Mouse (Mus musculus) intestine, postnatal 0 days (tissue): ENCODE data around the gene Cuedc1. TPM values are rescaled to one million over a fixed set of nuclear protein-coding genes. Genes with fewer than 3 reads are reported as not detected.

Source experiments
- ATAC-seq: fragments of 200-750 bp; cut with Nextera tagmentation; 2 replicates; pipeline ENCODE4 v1.8.0; 2017; ENCODE audit warnings: mild to moderate bottlenecking, moderate TSS enrichment, moderate library complexity
- H3K27ac ChIP-seq: fragments of 300-500 bp; sonication (generic); 2 replicates; pipeline ENCODE4 v1.5.1; 2014; ENCODE audit warnings: mild to moderate bottlenecking, low read depth, low read length, moderate library complexity
- H3K27me3 ChIP-seq: fragments of 300-500 bp; sonication (generic); replicated peaks from 2 replicates; pipeline ENCODE4 v1.6.1; 2014; ENCODE audit warnings: low read length, mixed read lengths; ENCODE audit not compliant: control insufficient read depth, insufficient read depth
- H3K36me3 ChIP-seq: fragments of 300-500 bp; sonication (generic); 2 replicates; pipeline ENCODE4 v1.6.1; 2014; ENCODE audit warnings: mild to moderate bottlenecking, moderate library complexity; ENCODE audit not compliant: control insufficient read depth, insufficient read depth
- H3K4me1 ChIP-seq: fragments of 300-500 bp; sonication (generic); replicated peaks from 2 replicates; pipeline ENCODE4 v1.6.1; 2014; ENCODE audit warnings: antibody characterized with exemption, low read length, mixed read lengths; ENCODE audit not compliant: control insufficient read depth, insufficient read depth
- H3K4me2 ChIP-seq: fragments of 300-500 bp; sonication (generic); replicated peaks from 2 replicates; pipeline ENCODE4 v1.6.1; 2014; ENCODE audit warnings: low read depth, mild to moderate bottlenecking, moderate library complexity
- H3K4me3 ChIP-seq: fragments of 300-500 bp; sonication (generic); 2 replicates; pipeline ENCODE4 v1.5.1; 2014; ENCODE audit warnings: low read depth, low read length
- H3K9ac ChIP-seq: fragments of 300-500 bp; sonication (generic); 2 replicates; pipeline ENCODE4 v1.6.1; 2014; ENCODE audit warnings: mild to moderate bottlenecking, low read depth, low read length
- H3K9me3 ChIP-seq: fragments of 300-500 bp; sonication (generic); 2 replicates; pipeline ENCODE4 v1.6.1; 2016; ENCODE audit warnings: mixed run types; ENCODE audit not compliant: control insufficient read depth
- CTCF ChIP-seq: sonication (generic); IDR thresholded peaks from 2 replicates; pipeline ENCODE4 v1.5.1; 2016; ENCODE audit warnings: low read depth, mild to moderate bottlenecking, control low read depth, antibody characterized with exemption, moderate library complexity
- WGBS: fragments of 180-500 bp; shearing (Covaris S2); extraction: QIAGEN DNeasy Blood & Tissue Kit; methylation state at CpG from one replicate; pipeline ENCODE4 v1.1.7; 2014; 5-methylcytosine and 5-hydroxymethylcytosine counted together
- polyA plus RNA-seq: library from polyadenylated mRNA; unstranded; fragments of >200 nt; fragmentation: Nextera tagmentation; extraction: Ambion mirVana; gene quantifications from 2 replicates; pipeline ENCODE4 v1.2.1, GENCODE M21; 2015

The Cuedc1 gene
- polyA plus RNA-seq, 1 experiment from 2014 or later, result 7.1 TPM

DNA sequence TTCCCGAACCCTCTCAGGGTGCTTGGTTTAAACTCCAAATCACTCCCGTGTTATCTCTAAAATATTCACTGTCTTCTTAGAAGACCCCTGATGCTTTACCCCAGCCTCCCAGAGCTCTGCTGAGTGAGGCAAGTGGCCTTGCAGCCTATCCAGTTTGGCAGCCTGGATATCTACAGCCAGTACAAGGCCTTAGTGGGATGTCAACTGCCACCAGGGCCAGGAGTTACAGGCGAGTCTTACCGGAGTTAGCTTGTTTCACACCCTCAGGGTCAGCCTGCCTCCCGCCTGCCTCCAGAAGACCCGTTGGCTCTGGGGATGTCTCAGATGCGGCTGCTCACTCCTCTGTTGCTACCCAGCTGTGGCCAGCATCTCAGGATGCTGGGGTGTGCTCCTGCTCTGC is 120.7 kb downstream of the Cuedc1 start:
- TF ChIP-seq CTCF, result no peak
- Histone ChIP-seq H3K4me1 (no peaks in the 10 kb centered on the region), H3K27me3 (no peaks in the 10 kb centered on the region), H3K4me3 (no peak overlapping the region), H3K9ac (no peak overlapping the region), H3K9me3 (no peaks in the 10 kb centered on the region), H3K4me2 (no peak overlapping the region), H3K27ac (no peak overlapping the region), H3K36me3 (no peaks in the 10 kb centered on the region)
- WGBS, result 69% methylated on average over 7 of the region's 7 CpGs
- ATAC-seq, result no peak

DNA sequence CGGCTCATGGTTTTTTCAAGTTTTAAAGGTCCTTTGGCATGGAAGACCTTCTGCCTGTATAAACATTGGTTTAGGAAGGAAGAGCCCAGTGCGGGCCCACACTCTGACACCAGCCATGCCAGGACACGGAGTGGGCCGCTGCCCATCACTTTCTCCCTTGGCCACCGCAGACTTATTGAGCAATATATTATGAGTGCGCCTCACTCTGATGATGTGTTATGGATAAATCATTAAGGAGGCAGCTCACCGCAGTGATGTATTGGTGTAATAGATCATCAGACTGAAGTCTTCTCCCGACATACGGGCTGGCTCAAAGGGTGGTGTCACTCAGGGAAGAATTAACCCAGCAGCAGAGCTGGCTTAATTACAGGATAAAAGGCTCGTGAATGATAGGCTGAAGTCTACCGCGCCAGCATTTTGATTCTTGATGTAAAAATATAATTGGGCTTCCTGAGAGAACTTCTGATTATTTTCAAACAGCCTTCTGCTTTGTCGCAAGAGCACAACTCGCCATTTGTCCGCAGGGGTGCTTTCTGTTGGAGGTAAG is 124.1 kb downstream of the Cuedc1 start:
- Histone ChIP-seq H3K27me3 (no peaks in the 10 kb centered on the region), H3K27ac (no peak overlapping the region), H3K4me3 (no peak overlapping the region), H3K9me3 (no peaks in the 10 kb centered on the region), H3K4me2 (no peak overlapping the region), H3K4me1 (no peaks in the 10 kb centered on the region), H3K9ac (no peak overlapping the region), H3K36me3 (no peaks in the 10 kb centered on the region)
- ATAC-seq, result no peak
- TF ChIP-seq CTCF, result no peak
- WGBS, result 88% methylated on average over 15 of the region's 15 CpGs

DNA sequence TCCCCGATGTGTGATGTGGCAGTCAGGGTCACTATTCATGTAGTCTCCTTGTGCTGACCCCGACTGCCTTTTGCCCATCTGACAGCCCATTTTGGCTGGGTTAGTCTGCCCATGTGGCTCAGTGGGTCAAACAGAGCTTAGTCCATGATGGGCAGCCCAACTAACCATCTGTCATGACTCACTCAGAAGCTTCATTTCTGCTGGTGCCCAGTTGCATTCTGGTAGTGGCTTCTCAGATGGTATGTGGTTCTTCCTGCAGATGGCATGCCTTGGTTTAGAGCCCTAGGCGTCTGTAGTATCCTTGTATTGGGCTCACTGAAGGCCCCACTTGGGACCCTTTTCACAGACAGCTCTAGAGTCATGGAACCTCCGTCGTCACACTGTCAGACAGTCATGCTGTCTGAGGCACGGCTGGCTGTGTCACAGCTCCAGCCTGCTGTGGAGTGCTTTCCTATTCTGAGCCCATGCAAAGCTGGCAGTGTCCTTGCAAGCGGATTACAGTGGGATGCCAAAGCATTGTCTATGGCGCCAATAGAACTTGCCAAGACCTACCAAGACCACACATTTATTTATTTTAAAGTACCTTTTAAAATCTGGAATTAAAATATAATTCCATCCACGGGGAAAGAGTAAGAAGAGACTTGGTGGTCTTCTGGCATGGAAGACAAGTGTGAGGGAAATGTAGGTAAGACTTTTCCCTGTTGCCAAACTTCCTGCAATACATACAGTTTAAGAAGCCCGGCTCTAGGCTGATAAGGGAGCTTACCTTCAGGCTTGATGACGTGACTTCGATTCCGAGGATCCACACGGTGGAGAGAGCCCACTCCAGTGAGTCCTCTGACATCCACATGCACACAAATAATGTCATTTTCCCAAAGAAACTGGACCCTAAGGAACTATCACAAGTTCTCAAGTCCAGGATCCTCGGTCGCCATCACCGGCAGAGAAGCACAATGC is 129.4 kb downstream of the Cuedc1 start:
- H3K36me3 ChIP-seq, result no peaks in the 10 kb centered on the region
- no peak overlapping the region for H3K9ac ChIP-seq
- H3K4me3 ChIP-seq, result no peak overlapping the region
- H3K4me1 ChIP-seq, result no peaks in the 10 kb centered on the region
- WGBS, result 87% methylated on average over 17 of the region's 17 CpGs
- no peaks in the 10 kb centered on the region for H3K9me3 ChIP-seq
- H3K27ac ChIP-seq, result no peak overlapping the region
- no peak for ATAC-seq
- H3K27me3 ChIP-seq, result no peaks in the 10 kb centered on the region
- no peak overlapping the region for H3K4me2 ChIP-seq
- no peak for TF ChIP-seq CTCF

DNA sequence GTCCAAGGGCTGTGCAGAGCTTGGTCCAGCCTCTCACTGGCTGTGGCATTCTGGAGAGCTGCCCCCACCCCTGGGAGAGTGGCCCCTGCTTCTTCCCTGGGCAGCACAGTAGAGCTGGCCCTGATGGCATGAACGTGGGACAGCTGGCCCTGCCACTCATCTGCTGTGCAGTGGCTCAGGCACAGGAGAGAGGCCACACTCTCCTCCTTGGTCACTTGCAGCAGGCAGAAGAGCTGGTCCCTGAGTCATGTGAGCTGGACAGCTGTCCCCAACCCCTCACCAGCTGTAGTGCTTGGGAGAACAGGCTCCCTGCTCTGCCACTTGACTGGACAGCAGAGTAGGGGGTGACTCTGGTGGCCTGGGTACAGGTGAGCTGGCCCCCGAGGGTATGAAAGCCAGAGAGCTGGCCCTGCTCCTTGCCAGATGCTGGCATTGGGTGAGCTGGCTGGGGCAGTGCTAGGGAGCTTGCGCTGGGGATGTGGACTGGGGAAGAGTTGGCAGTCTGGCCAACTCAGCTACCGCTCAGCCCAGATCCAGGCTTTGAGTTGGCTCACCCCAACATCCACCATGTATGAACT is 133.4 kb downstream of the Cuedc1 start:
- TF ChIP-seq CTCF, result no peak
- Histone ChIP-seq H3K27ac (no peak overlapping the region), H3K9me3 (no peaks in the 10 kb centered on the region), H3K4me2 (no peak overlapping the region), H3K36me3 (no peaks in the 10 kb centered on the region), H3K27me3 (no peaks in the 10 kb centered on the region), H3K4me1 (no peaks in the 10 kb centered on the region), H3K9ac (no peak overlapping the region), H3K4me3 (no peak overlapping the region)
- 84% methylated on average over 4 of the region's 4 CpGs for WGBS
- ATAC-seq, result no peak

DNA sequence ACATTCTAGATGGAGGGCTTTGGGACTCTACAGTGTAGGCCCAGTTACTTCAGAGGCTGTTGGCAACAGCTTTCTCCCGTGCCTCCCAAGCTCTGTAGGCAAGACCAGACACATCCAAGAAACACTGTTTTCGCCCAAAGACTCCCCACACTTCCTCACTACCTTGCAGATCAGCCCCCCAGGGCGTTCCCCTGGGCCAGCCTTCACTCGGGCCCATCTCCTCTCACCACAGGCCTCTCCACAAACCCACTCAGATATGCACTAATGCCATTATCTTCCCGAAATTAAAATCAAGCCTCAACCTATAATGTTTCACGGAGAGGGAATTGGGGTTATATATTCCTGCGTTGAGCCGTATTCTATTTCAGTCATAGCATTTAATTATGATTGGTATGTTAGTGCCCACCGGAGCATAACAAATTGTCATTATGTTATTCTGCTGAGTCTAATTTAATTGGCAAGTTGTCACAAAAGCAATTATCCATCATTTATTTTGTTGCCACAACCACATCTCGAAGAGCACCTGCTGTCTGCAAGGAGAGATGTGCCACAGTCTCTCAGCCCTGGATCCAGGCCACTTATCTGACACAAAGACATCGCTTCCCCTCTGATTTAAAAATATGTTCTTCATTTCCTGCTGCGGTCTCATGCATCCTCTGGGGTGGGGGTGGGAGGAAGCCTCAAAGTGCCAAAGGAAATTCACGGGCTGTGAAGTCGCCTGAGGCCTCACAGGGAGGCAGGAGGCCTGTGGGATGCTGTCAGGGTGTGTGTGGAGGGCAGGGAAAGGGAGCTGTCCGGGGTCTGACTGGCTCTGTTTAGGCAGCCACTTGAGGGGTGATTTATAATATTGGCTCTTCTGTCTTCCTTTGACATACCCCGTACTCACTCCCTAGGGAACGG is 135.9 kb downstream of the Cuedc1 start:
- no peak for TF ChIP-seq CTCF

More for the DNA sequence above, 135.9 kb downstream of the Cuedc1 start:
- WGBS, result 58% methylated on average over 17 of the region's 17 CpGs
- Histone ChIP-seq H3K4me1 (no peaks in the 10 kb centered on the region), H3K4me3 (no peak overlapping the region), H3K4me2 (no peak overlapping the region), H3K27ac (no peak overlapping the region), H3K36me3 (no peaks in the 10 kb centered on the region), H3K9me3 (no peaks in the 10 kb centered on the region), H3K27me3 (no peaks in the 10 kb centered on the region), H3K9ac (no peak overlapping the region)
- no peak for ATAC-seq
